Comparison of ENCODE assay signal across 8 mouse cellular contexts in the genomic region with DNA sequence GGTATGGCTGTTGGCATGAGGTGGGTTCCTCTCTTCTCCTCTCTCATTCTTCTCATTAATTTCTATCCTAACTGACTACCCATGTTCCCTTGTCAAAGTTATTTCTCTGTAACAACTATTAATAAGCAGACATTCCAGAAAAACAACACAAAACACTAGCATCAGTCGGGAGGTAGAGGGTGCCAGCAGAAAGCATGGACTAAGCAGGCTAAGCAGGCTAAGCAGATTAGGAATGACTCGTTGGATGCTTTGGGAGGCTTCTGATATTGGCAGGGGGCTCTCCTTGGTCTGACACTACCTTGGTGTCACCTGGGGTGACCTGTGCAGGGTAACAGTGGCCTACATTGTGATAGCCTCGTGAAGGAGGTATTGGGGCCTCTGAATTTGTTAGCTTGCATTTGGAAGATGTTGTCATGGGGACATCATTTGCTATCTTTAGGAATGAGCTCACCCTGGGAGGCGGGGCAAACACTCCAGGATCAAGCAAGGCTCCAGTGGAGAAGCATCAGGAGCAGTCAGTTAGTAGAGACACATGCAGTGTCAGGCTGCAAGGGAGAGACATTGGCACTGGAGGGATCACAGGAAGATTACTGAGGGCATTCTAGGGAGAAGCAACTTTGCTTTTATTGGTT.
A peak's percentile ranks its signal among the peaks of the same experiment; 100 is the strongest.
DNase-seq lines count a peak whose midpoint lies in the region; ATAC-seq and TF ChIP-seq lines count a peak whose summit lies in the region.

No protein-coding gene starts in this region.

- H3K4me2 ChIP-seq in forebrain, postnatal 0 days (ENCODE audit: low read depth) = no peak overlapping the region
- no peak overlapping the region for H3K4me2 ChIP-seq in forebrain, embryonic 11.5 days (ENCODE audit: low read depth, low read length, severe bottlenecking)
- no peak overlapping the region for H3K4me2 ChIP-seq in kidney, embryonic 15.5 days

- peaks cover 7% of the 10 kb centered on the region; the same call in 1 of the 2 replicates for H3K4me1 ChIP-seq in forebrain, postnatal 0 days (ENCODE audit: insufficient read depth)
- H3K4me1 ChIP-seq in forebrain, embryonic 11.5 days (replicated peaks; ENCODE audit: control insufficient read depth, insufficient read depth, low read length) = no peaks in the 10 kb centered on the region
- peaks cover 13% of the 10 kb centered on the region for H3K4me1 ChIP-seq in kidney, embryonic 15.5 days

- no peaks in the 10 kb centered on the region for H3K27me3 ChIP-seq in forebrain, postnatal 0 days (ENCODE audit: insufficient read depth, low read length)
- no peaks in the 10 kb centered on the region for H3K27me3 ChIP-seq in forebrain, embryonic 11.5 days (ENCODE audit: control insufficient read depth, insufficient read depth, low read length)
- no peaks in the 10 kb centered on the region for H3K27me3 ChIP-seq in kidney, embryonic 15.5 days

- TF ChIP-seq CTCF in forebrain, postnatal 0 days (IDR thresholded peaks at IDR 0.05; ENCODE audit: low read depth) = 0 out of 2 replicates have a peak, but pooled peaks have one; percentile 7
- TF ChIP-seq CTCF in gastrocnemius, adult 2 months (IDR thresholded peaks at IDR 0.05) = no peak
- TF ChIP-seq CTCF in layer of hippocampus, adult 2 months (conservative IDR thresholded peaks at IDR 0.05) = 0 out of 2 replicates have a peak, but pooled peaks have one; percentile 24

- ATAC-seq in forebrain, postnatal 0 days = peak; percentile 94
- ATAC-seq in forebrain, embryonic 11.5 days (replicated peaks; ENCODE audit: low FRiP score) = no peak
- ATAC-seq in kidney, embryonic 15.5 days (replicated peaks; ENCODE audit: low FRiP score) = no peak

- peak; percentile 60 for DNase-seq in forebrain, postnatal 0 days
- DNase-seq in forebrain, embryonic 11.5 days (ENCODE audit: low spot score) = no peak
- peak; percentile 57 for DNase-seq in gastrocnemius, adult 2 months
- peak; percentile 59 to 69 for DNase-seq in layer of hippocampus, adult 2 months (ENCODE audit: low spot score in 2 of 2)
- DNase-seq in lung, postnatal 4 days = peak; percentile 61 to 63
- no peak for DNase-seq in c-Kit-positive CD71-positive TER-119-positive erythroid progenitor cells, embryonic 14.5 days (ENCODE audit: low spot score)
- DNase-seq in spleen, adult 12 weeks (ENCODE audit: low spot score) = no peak

- no peak overlapping the region for H3K9ac ChIP-seq in forebrain, postnatal 0 days
- no peak overlapping the region for H3K9ac ChIP-seq in forebrain, embryonic 11.5 days (ENCODE audit: low read length)
- no peak overlapping the region for H3K9ac ChIP-seq in kidney, embryonic 15.5 days

- no peak overlapping the region for H3K4me3 ChIP-seq in forebrain, postnatal 0 days (ENCODE audit: low read depth, low read length)
- no peak overlapping the region for H3K4me3 ChIP-seq in forebrain, embryonic 11.5 days (ENCODE audit: low read depth, low read length)
- H3K4me3 ChIP-seq in gastrocnemius, adult 2 months = no peak overlapping the region
- no peak overlapping the region for H3K4me3 ChIP-seq in layer of hippocampus, adult 2 months
- H3K4me3 ChIP-seq in kidney, embryonic 15.5 days (replicated peaks) = no peak overlapping the region

- no peaks in the 10 kb centered on the region for H3K36me3 ChIP-seq in forebrain, postnatal 0 days (ENCODE audit: insufficient read depth)
- no peaks in the 10 kb centered on the region for H3K36me3 ChIP-seq in forebrain, embryonic 11.5 days (ENCODE audit: control insufficient read depth, insufficient read depth, low read length)
- no peaks in the 10 kb centered on the region for H3K36me3 ChIP-seq in kidney, embryonic 15.5 days

- intact Hi-C loops in gastrocnemius, adult 2 months (cut with DNase I) = no loop called here

- 32% methylated on average over 4 of the region's 4 CpGs for WGBS in forebrain, postnatal 0 days
- WGBS in forebrain, embryonic 11.5 days = 38% methylated on average over 4 of the region's 4 CpGs
- 62% methylated on average over 4 of the region's 4 CpGs for WGBS in kidney, embryonic 15.5 days

- no peak overlapping the region for H3K27ac ChIP-seq in forebrain, postnatal 0 days (ENCODE audit: low read depth, low read length)
- no peak overlapping the region for H3K27ac ChIP-seq in forebrain, embryonic 11.5 days (ENCODE audit: low read depth, low read length)
- H3K27ac ChIP-seq in gastrocnemius, adult 2 months = no peak overlapping the region
- H3K27ac ChIP-seq in layer of hippocampus, adult 2 months = peak overlapping the region; percentile 76
- H3K27ac ChIP-seq in kidney, embryonic 15.5 days = no peak overlapping the region

- H3K9me3 ChIP-seq in forebrain, postnatal 0 days (ENCODE audit: low read length) = no peaks in the 10 kb centered on the region
- no peaks in the 10 kb centered on the region for H3K9me3 ChIP-seq in forebrain, embryonic 11.5 days (ENCODE audit: control insufficient read depth, low read length)
- no peaks in the 10 kb centered on the region for H3K9me3 ChIP-seq in kidney, embryonic 15.5 days (replicated peaks)

Comparison
In these comparisons a context has a peak if more than half of its experiments do, and no peak if none do; other contexts are left out.
1. DNase-seq: peak in forebrain, postnatal 0 days (single experiment), gastrocnemius, adult 2 months (single experiment), layer of hippocampus, adult 2 months (2 of 2) and lung, postnatal 4 days (2 of 2); none in forebrain, embryonic 11.5 days (single experiment), c-Kit-positive CD71-positive TER-119-positive erythroid progenitor cells, embryonic 14.5 days (single experiment) and spleen, adult 12 weeks (single experiment).